Mouse (Mus musculus): ENCODE measurements around the gene Rasgrp3.

DNA sequence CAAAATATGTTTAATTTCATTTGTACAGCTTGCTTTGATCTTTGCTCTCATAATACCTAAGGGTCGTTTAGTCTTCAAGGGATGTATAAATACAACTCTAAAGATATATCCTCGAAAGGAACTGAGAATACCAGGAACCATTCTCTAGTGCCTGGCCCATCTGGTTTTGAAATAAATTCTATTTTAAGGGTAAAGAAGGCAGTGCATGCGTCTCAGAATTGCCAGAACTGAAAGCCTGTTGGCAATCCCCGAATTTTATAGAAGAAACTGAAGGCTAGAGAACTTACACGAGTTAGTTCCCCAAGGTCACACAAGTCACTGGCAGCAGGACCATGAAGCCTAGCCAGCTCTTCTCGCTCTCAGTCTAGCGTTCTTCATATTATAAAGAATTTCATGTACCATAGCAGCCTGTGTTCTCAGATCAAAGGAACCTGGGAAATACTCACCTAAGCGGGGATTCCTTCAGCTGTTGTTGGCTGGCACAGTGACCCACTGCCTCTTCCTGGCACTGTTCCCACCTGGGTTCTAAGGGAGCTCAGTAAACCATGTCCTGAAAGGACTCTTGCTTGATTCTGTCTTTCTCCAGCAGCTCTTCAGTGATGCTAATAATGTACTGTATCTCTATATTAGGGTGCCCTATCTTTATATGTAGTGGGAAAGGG is 83.7 kb downstream of the Rasgrp3 start:
- TF ChIP-seq CTCF (IDR thresholded peaks at IDR 0.05; ENCODE audit: low read depth, low read length) (no peak), POLR2A (IDR thresholded peaks at IDR 0.05; ENCODE audit: insufficient read depth, low read length) (no peak)
